Mouse (Mus musculus) bone marrow, adult 2 months (tissue): ENCODE measurements around the gene Olfr70. TPM values are rescaled to one million over a fixed set of nuclear protein-coding genes. Genes with fewer than 3 reads are reported as not detected.

ENCODE experiments used
- H3K27ac ChIP-seq: fragments of 200-500 bp; 2 replicates; pipeline ENCODE4 v1.5.1; 2012; ENCODE audit warnings: low read depth, mild to moderate bottlenecking, control low read depth, inconsistent platforms, low read length; ENCODE audit not compliant: control insufficient read depth, poor library complexity, insufficient read depth
- H3K4me1 ChIP-seq: fragments of 200-500 bp; 2 replicates; pipeline ENCODE4 v1.6.1; 2011; ENCODE audit warnings: low read length; ENCODE audit not compliant: control insufficient read depth, insufficient read depth
- H3K4me3 ChIP-seq: fragments of 200-500 bp; replicated peaks from 2 replicates; pipeline ENCODE3; 2011; ENCODE audit warnings: mild to moderate bottlenecking, low read depth, low read length, control low read depth; ENCODE audit not compliant: control insufficient read depth
- CTCF ChIP-seq: fragments of 200-500 bp; IDR thresholded peaks from 2 replicates; pipeline ENCODE4 v1.5.1; 2011; ENCODE audit warnings: low read length, control low read depth; ENCODE audit not compliant: control insufficient read depth, insufficient read depth
- POLR2A ChIP-seq: fragments of 200-500 bp; IDR thresholded peaks from 2 replicates; pipeline ENCODE4 v1.6.1; 2011; ENCODE audit warnings: low read depth, mild to moderate bottlenecking, control low read depth, low read length, borderline replicate concordance; ENCODE audit not compliant: control insufficient read depth
- WGBS: fragments of 180-500 bp; shearing (Covaris S2); methylation state at CpG from one replicate; pipeline ENCODE4 v1.1.7; 2018; 5-methylcytosine and 5-hydroxymethylcytosine counted together
- polyA plus RNA-seq: library from polyadenylated mRNA; stranded (reverse); fragments of >200 nt; gene quantifications from 2 replicates; pipeline ENCODE4 v1.2.4, GENCODE M21; 2011; ENCODE audit warnings: low replicate concordance; ENCODE audit not compliant: missing spikeins, insufficient read depth, insufficient read length

Gene Olfr70
- polyA plus RNA-seq, 1 experiment, result not detected

GRCm38 (mm10) chr4:43678541-43678940 is 22.1 kb downstream of the Olfr70 start:
- 86% methylated on average over 6 of the region's 6 CpGs for WGBS
- Histone ChIP-seq H3K27ac (no peak overlapping the region), H3K4me3 (no peak overlapping the region), H3K4me1 (no peaks in the 10 kb centered on the region)
- TF ChIP-seq POLR2A (no peak), CTCF (no peak)

GRCm38 (mm10) chr4:43675608-43676007 is 25.0 kb downstream of the Olfr70 start:
- Histone ChIP-seq H3K4me1 (no peaks in the 10 kb centered on the region), H3K27ac (no peak overlapping the region), H3K4me3 (no peak overlapping the region)
- 70% methylated on average over 4 of the region's 4 CpGs for WGBS
- TF ChIP-seq CTCF (no peak), POLR2A (no peak)

- H3K27ac ChIP-seq, result no peak overlapping the region
- no peak overlapping the region for H3K4me3 ChIP-seq
- WGBS, result 76% methylated on average over 5 of the region's 5 CpGs
- no peak for TF ChIP-seq CTCF
- no peak for TF ChIP-seq POLR2A
- no peaks in the 10 kb centered on the region for H3K4me1 ChIP-seq
Observed at GRCm38 (mm10) chr4:43674974-43675373, 25.6 kb downstream of the Olfr70 start.

GRCm38 (mm10) chr4:43673703-43674102 is 26.9 kb downstream of the Olfr70 start:
- TF ChIP-seq POLR2A, result no peak
- TF ChIP-seq CTCF, result no peak
- H3K4me1 ChIP-seq, result peaks cover under 1% of the 10 kb centered on the region; the same call in 1 of the 2 replicates
- WGBS, result 82% methylated on average over 8 of the region's 8 CpGs
- no peak overlapping the region for H3K27ac ChIP-seq
- H3K4me3 ChIP-seq, result no peak overlapping the region

- H3K27ac ChIP-seq, result no peak overlapping the region
- WGBS, result 27% methylated on average over 2 of the region's 2 CpGs
- TF ChIP-seq POLR2A (no peak), CTCF (peak; percentile 74)
- H3K4me3 ChIP-seq, result no peak overlapping the region
- H3K4me1 ChIP-seq, result peaks cover 1% of the 10 kb centered on the region; the same call in 1 of the 2 replicates
Observed at GRCm38 (mm10) chr4:43672070-43672469, 28.5 kb downstream of the Olfr70 start.

DNA sequence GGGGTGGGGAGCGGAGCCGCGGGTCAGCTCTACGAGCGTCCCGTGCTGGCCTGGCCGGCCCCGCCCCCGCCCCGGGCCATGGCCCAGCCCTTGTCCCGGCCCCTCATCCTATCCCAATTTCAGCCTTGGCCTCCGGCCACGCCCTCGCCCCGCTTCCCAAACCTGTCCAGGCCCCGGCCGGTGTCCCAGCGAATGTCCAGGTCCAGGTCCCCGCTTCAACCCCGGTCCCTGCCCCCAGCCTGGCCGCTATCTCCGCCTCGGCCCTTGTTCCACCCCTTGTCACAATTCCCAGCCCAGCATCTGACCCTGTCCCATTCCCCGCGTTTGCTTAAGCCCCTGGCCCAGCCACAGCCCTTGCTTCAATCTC is 31.2 kb downstream of the Olfr70 start:
- WGBS, result 2% methylated on average over 25 of the region's 25 CpGs
- TF ChIP-seq CTCF (no peak), POLR2A (no peak)
- Histone ChIP-seq H3K4me3 (peak overlapping the region; percentile 59), H3K27ac (no peak overlapping the region), H3K4me1 (peaks cover 1% of the 10 kb centered on the region; the same call in 1 of the 2 replicates)

- peaks cover 1% of the 10 kb centered on the region; the same call in 1 of the 2 replicates for H3K4me1 ChIP-seq
- whole genome bisulfite sequencing, result 3% methylated on average over 41 of the region's 41 CpGs
- TF ChIP-seq CTCF, result no peak
- peak; percentile 27; the same call in 1 of the 2 replicates for TF ChIP-seq POLR2A
- no peak within 1 kb of the TSS; the same call in 1 of the 2 replicates for H3K27ac ChIP-seq
- H3K4me3 ChIP-seq, result peak within 1 kb of the TSS; percentile 59
Observed at GRCm38 (mm10) chr4:43668782-43669427, 31.7 kb downstream of the Olfr70 start, which contains the start of the genes Tmem8b and Fam221b. Gene Tmem8b (plus strand): TSS chr4:43668971. Gene Fam221b (minus strand): TSS chr4:43669145.

- TF ChIP-seq CTCF (peak; percentile 25; the same call in 1 of the 2 replicates), POLR2A (no peak)
Observed at GRCm38 (mm10) chr4:43666412-43666811, 34.2 kb downstream of the Olfr70 start.

DNA sequence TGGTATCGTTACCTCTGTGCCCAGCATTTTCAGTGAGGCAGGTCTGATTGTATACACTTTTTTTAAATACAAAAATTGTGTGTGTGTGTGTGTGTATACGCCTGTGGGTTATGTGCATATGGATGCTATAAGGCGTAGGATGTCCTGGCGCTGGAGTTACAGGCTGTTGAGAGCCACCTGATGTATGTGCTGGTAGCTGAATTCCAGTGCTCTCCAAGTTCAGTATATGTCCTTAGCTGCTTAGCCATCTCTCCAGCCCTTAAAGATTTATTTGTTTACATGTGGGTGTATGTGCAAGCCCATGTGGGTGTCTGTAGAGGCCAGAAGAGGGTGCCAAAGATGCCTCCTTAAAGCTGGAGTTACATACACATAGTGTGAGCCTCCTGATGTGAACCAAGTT is 43.5 kb downstream of the Olfr70 start:
- TF ChIP-seq POLR2A (no peak), CTCF (no peak)
- Histone ChIP-seq H3K27ac (no peak overlapping the region), H3K4me3 (peak overlapping the region; percentile 24), H3K4me1 (no peaks in the 10 kb centered on the region)
- 63% methylated on average over 4 of the region's 4 CpGs for WGBS

More at GRCm38 (mm10) chr4:43666412-43666811, 34.2 kb downstream of the Olfr70 start:
- 24% methylated on average over 4 of the region's 4 CpGs for WGBS
- Histone ChIP-seq H3K27ac (no peak overlapping the region), H3K4me3 (no peak overlapping the region), H3K4me1 (peaks cover 1% of the 10 kb centered on the region; the same call in 1 of the 2 replicates)
